Mouse (Mus musculus): ENCODE measurements at regions not wholly inside any gene's neighbourhood (a gene's known extent, or its start where the extent isn't known, plus 50 kb on each side); places are given as distances from the start of the nearest gene placed in this dataset.

- Histone ChIP-seq H3K9ac (no peak overlapping the region), H3K27ac (no peak overlapping the region), H3K4me3 (no peak overlapping the region), H3K4me2 (replicated peaks) (no peak overlapping the region), H3K4me1 (no peaks in the 10 kb centered on the region), H3K27me3 (no peaks in the 10 kb centered on the region), H3K9me3 (no peaks in the 10 kb centered on the region), H3K36me3 (no peaks in the 10 kb centered on the region)
- ATAC-seq (ENCODE audit: insufficient number of reproducible peaks, insufficient read depth, low FRiP score, low TSS enrichment), result no peak
These were observed 753.3 kb downstream of the Car8 start for GRCm38 (mm10) chr4:7485552-7485951.

GRCm38 (mm10) chr4:7455130-7455529, 783.7 kb downstream of the Car8 start:
- no peaks in the 10 kb centered on the region for H3K9me3 ChIP-seq
- ATAC-seq (ENCODE audit: insufficient number of reproducible peaks, insufficient read depth, low FRiP score, low TSS enrichment), result no peak
- no peak overlapping the region for H3K4me3 ChIP-seq
- peaks cover 4% of the 10 kb centered on the region; the same call in 1 of the 2 replicates for H3K4me1 ChIP-seq
- H3K27ac ChIP-seq, result no peak overlapping the region
- no peak overlapping the region for H3K9ac ChIP-seq
- 0 out of 2 replicates have a peak overlapping the region, but pooled peaks have one; percentile 11 for H3K4me2 ChIP-seq (replicated peaks)
- no peaks in the 10 kb centered on the region for H3K27me3 ChIP-seq
- 3% methylated on average over 9 of the region's 9 CpGs for WGBS
- no peaks in the 10 kb centered on the region for H3K36me3 ChIP-seq

GRCm38 (mm10) chr4:7452678-7453077, 786.2 kb downstream of the Car8 start:
- Histone ChIP-seq H3K36me3 (no peaks in the 10 kb centered on the region), H3K9me3 (no peaks in the 10 kb centered on the region), H3K9ac (no peak overlapping the region), H3K27ac (no peak overlapping the region), H3K4me3 (no peak overlapping the region), H3K4me1 (peaks cover 4% of the 10 kb centered on the region; the same call in 1 of the 2 replicates), H3K27me3 (no peaks in the 10 kb centered on the region), H3K4me2 (replicated peaks) (no peak overlapping the region)
- no peak for ATAC-seq (ENCODE audit: insufficient number of reproducible peaks, insufficient read depth, low FRiP score, low TSS enrichment)
- WGBS, result 46% methylated on average over 3 of the region's 3 CpGs

GRCm38 (mm10) chr4:7450991-7451390, 787.9 kb downstream of the Car8 start:
- no peaks in the 10 kb centered on the region for H3K36me3 ChIP-seq
- H3K4me3 ChIP-seq, result no peak overlapping the region
- 40% methylated on average over 1 of the region's 1 CpGs for WGBS
- H3K4me2 ChIP-seq (replicated peaks), result no peak overlapping the region
- H3K9ac ChIP-seq, result no peak overlapping the region
- H3K27ac ChIP-seq, result no peak overlapping the region
- no peak for ATAC-seq (ENCODE audit: insufficient number of reproducible peaks, insufficient read depth, low FRiP score, low TSS enrichment)
- no peaks in the 10 kb centered on the region for H3K27me3 ChIP-seq
- no peaks in the 10 kb centered on the region for H3K9me3 ChIP-seq
- H3K4me1 ChIP-seq, result peaks cover 4% of the 10 kb centered on the region; the same call in 1 of the 2 replicates

GRCm38 (mm10) chr4:7429308-7429707, 809.5 kb downstream of the Car8 start:
- H3K4me2 ChIP-seq (replicated peaks), result no peak overlapping the region
- H3K27ac ChIP-seq, result no peak overlapping the region
- no peaks in the 10 kb centered on the region for H3K4me1 ChIP-seq
- no peak overlapping the region for H3K9ac ChIP-seq
- H3K4me3 ChIP-seq, result no peak overlapping the region
- no peak for ATAC-seq (ENCODE audit: insufficient number of reproducible peaks, insufficient read depth, low FRiP score, low TSS enrichment)
- H3K36me3 ChIP-seq, result no peaks in the 10 kb centered on the region
- WGBS, result 86% methylated on average over 3 of the region's 3 CpGs
- no peaks in the 10 kb centered on the region for H3K9me3 ChIP-seq
- no peaks in the 10 kb centered on the region for H3K27me3 ChIP-seq

- Histone ChIP-seq H3K4me1 (no peaks in the 10 kb centered on the region), H3K27ac (no peak overlapping the region), H3K27me3 (no peaks in the 10 kb centered on the region), H3K9ac (no peak overlapping the region), H3K9me3 (no peaks in the 10 kb centered on the region), H3K36me3 (no peaks in the 10 kb centered on the region), H3K4me2 (replicated peaks) (no peak overlapping the region), H3K4me3 (no peak overlapping the region)
- no peak for ATAC-seq (ENCODE audit: insufficient number of reproducible peaks, insufficient read depth, low FRiP score, low TSS enrichment)
These were observed 814.8 kb downstream of the Car8 start for GRCm38 (mm10) chr4:7424081-7424480.

- H3K27ac ChIP-seq, result no peak overlapping the region
- H3K9me3 ChIP-seq, result no peaks in the 10 kb centered on the region
- ATAC-seq (ENCODE audit: insufficient number of reproducible peaks, insufficient read depth, low FRiP score, low TSS enrichment), result no peak
- no peak overlapping the region for H3K4me3 ChIP-seq
- H3K36me3 ChIP-seq, result no peaks in the 10 kb centered on the region
- 64% methylated on average over 4 of the region's 4 CpGs for WGBS
- H3K27me3 ChIP-seq, result no peaks in the 10 kb centered on the region
- no peak overlapping the region for H3K9ac ChIP-seq
- no peak overlapping the region for H3K4me2 ChIP-seq (replicated peaks)
- no peaks in the 10 kb centered on the region for H3K4me1 ChIP-seq
These were observed 815.6 kb downstream of the Car8 start for GRCm38 (mm10) chr4:7423204-7423603.

GRCm38 (mm10) chr4:7422787-7423186, 816.1 kb downstream of the Car8 start:
- ATAC-seq (ENCODE audit: insufficient number of reproducible peaks, insufficient read depth, low FRiP score, low TSS enrichment), result no peak
- Histone ChIP-seq H3K4me3 (no peak overlapping the region), H3K36me3 (no peaks in the 10 kb centered on the region), H3K27ac (no peak overlapping the region), H3K27me3 (no peaks in the 10 kb centered on the region), H3K9me3 (no peaks in the 10 kb centered on the region), H3K4me2 (replicated peaks) (no peak overlapping the region), H3K4me1 (no peaks in the 10 kb centered on the region), H3K9ac (no peak overlapping the region)
- WGBS, result 95% methylated on average over 3 of the region's 3 CpGs

GRCm38 (mm10) chr4:7414301-7414700, 824.5 kb downstream of the Car8 start:
- H3K27ac ChIP-seq, result no peak overlapping the region
- H3K9ac ChIP-seq, result no peak overlapping the region
- 72% methylated on average over 2 of the region's 2 CpGs for WGBS
- no peak for ATAC-seq (ENCODE audit: insufficient number of reproducible peaks, insufficient read depth, low FRiP score, low TSS enrichment)
- no peaks in the 10 kb centered on the region for H3K4me1 ChIP-seq
- no peaks in the 10 kb centered on the region for H3K9me3 ChIP-seq
- no peak overlapping the region for H3K4me2 ChIP-seq (replicated peaks)
- H3K36me3 ChIP-seq, result no peaks in the 10 kb centered on the region
- H3K4me3 ChIP-seq, result no peak overlapping the region
- H3K27me3 ChIP-seq, result no peaks in the 10 kb centered on the region

GRCm38 (mm10) chr4:7392696-7393095, 846.1 kb downstream of the Car8 start:
- H3K27me3 ChIP-seq, result no peaks in the 10 kb centered on the region
- no peaks in the 10 kb centered on the region for H3K9me3 ChIP-seq
- no peak for ATAC-seq (ENCODE audit: insufficient number of reproducible peaks, insufficient read depth, low FRiP score, low TSS enrichment)
- H3K4me2 ChIP-seq (replicated peaks), result no peak overlapping the region
- H3K9ac ChIP-seq, result no peak overlapping the region
- no peaks in the 10 kb centered on the region for H3K4me1 ChIP-seq
- H3K4me3 ChIP-seq, result no peak overlapping the region
- no peaks in the 10 kb centered on the region for H3K36me3 ChIP-seq
- H3K27ac ChIP-seq, result no peak overlapping the region
- 50% methylated on average over 1 of the region's 1 CpGs for WGBS

- no peak overlapping the region for H3K4me3 ChIP-seq
- H3K4me1 ChIP-seq, result no peaks in the 10 kb centered on the region
- no peak overlapping the region for H3K27ac ChIP-seq
- no peaks in the 10 kb centered on the region for H3K36me3 ChIP-seq
- no peak for ATAC-seq (ENCODE audit: insufficient number of reproducible peaks, insufficient read depth, low FRiP score, low TSS enrichment)
- H3K9me3 ChIP-seq, result no peaks in the 10 kb centered on the region
- H3K4me2 ChIP-seq (replicated peaks), result no peak overlapping the region
- no peak overlapping the region for H3K9ac ChIP-seq
- H3K27me3 ChIP-seq, result no peaks in the 10 kb centered on the region
- WGBS, result 84% methylated on average over 7 of the region's 7 CpGs
These were observed 847.2 kb downstream of the Car8 start for GRCm38 (mm10) chr4:7391596-7391995.

- no peaks in the 10 kb centered on the region for H3K9me3 ChIP-seq
- no peaks in the 10 kb centered on the region for H3K36me3 ChIP-seq
- H3K27ac ChIP-seq, result no peak overlapping the region
- no peaks in the 10 kb centered on the region for H3K4me1 ChIP-seq
- no peak overlapping the region for H3K9ac ChIP-seq
- no peak overlapping the region for H3K4me2 ChIP-seq (replicated peaks)
- ATAC-seq (ENCODE audit: insufficient number of reproducible peaks, insufficient read depth, low FRiP score, low TSS enrichment), result no peak
- no peak overlapping the region for H3K4me3 ChIP-seq
- H3K27me3 ChIP-seq, result no peaks in the 10 kb centered on the region
These were observed 853.8 kb downstream of the Car8 start for GRCm38 (mm10) chr4:7385069-7385468.

- no peak for ATAC-seq (ENCODE audit: insufficient number of reproducible peaks, insufficient read depth, low FRiP score, low TSS enrichment)
- no peak overlapping the region for H3K27ac ChIP-seq
- no peaks in the 10 kb centered on the region for H3K27me3 ChIP-seq
- no peak overlapping the region for H3K9ac ChIP-seq
- H3K4me3 ChIP-seq, result no peak overlapping the region
- no peak overlapping the region for H3K4me2 ChIP-seq (replicated peaks)
- 68% methylated on average over 2 of the region's 2 CpGs for WGBS
- H3K4me1 ChIP-seq, result no peaks in the 10 kb centered on the region
- no peaks in the 10 kb centered on the region for H3K9me3 ChIP-seq
- no peaks in the 10 kb centered on the region for H3K36me3 ChIP-seq
These were observed 858.8 kb downstream of the Car8 start for GRCm38 (mm10) chr4:7379996-7380395.

Data from embryonic facial prominence, embryonic 12.5 days (tissue).